In the genomic region with DNA sequence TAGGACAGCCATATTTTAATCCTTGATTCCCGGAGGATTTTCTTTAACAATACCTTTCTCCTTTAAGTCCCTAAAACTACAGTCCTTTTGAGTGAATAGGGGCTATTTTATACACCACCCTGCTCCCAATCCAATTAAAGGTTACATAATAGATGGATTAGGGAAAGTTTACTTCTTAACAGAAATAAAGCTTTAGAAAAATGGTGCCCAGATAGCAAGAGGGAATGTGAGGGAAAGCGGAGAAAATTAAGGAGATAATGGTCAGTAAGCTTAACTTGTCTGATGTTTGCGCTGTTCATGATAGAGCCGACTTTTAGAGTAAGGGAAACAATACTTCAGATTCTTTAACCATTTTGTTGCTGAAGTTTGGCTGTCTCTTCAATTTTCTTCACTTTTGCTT, we compare ENCODE assay signal across 16 mouse cellular contexts.
"Had no signal": no experiment of that assay in that cellular context is flagged by ENCODE, and none has a peak within 500 bp of the region (broad histone marks: within the 10 kb centered on the region; RNA-seq: fewer than 3 reads in every experiment).

No protein-coding gene starts in this region.

- H3K9me3 ChIP-seq: kidney, embryonic 15.5 days; liver, embryonic 13.5 days had no signal

- H3K36me3 ChIP-seq: kidney, embryonic 15.5 days; liver, embryonic 13.5 days had no signal

- H3K27me3 ChIP-seq: kidney, embryonic 15.5 days; liver, embryonic 13.5 days had no signal

- H3K4me2 ChIP-seq: kidney, embryonic 15.5 days; liver, embryonic 13.5 days had no signal

- H3K4me3 ChIP-seq: kidney, embryonic 15.5 days; left cerebral cortex, adult 2 months; liver, embryonic 13.5 days had no signal

- DNase-seq: kidney, adult 11 months; kidney, adult 8-10 months; kidney, postnatal 10 days; kidney, postnatal 36 days; layer of hippocampus, postnatal 36 days; liver, embryonic 13.5 days; lung, adult 2 months; lung, postnatal 14 days; lung, postnatal 4 days; right cerebral cortex, postnatal 25 days; spleen, adult 18-20 months; thymus, adult 2 months; thymus, postnatal 14 days; thymus, postnatal 4 days had no signal

- H3K27ac ChIP-seq: kidney, embryonic 15.5 days; left cerebral cortex, adult 2 months; liver, embryonic 13.5 days had no signal

- H3K4me1 ChIP-seq: kidney, embryonic 15.5 days had no signal

- H3K9ac ChIP-seq: kidney, embryonic 15.5 days; liver, embryonic 13.5 days had no signal
